Mouse (Mus musculus) C2C12 (cell line): ENCODE results near the gene Sned1. TPM values are rescaled to one million over a fixed set of nuclear protein-coding genes. Genes with fewer than 3 reads are reported as not detected.

Experiments
- H3K27me3 ChIP-seq: one replicate; pipeline ENCODE4 v1.6.1; 2011; ENCODE audit not compliant: control insufficient read depth, insufficient read depth, insufficient read length
- H3K36me3 ChIP-seq: one replicate; pipeline ENCODE4 v1.6.1; 2011; ENCODE audit not compliant: control insufficient read depth, insufficient read depth
- H3K4me3 ChIP-seq: one replicate; pipeline ENCODE4 v1.5.1; 2011; ENCODE audit warnings: mild to moderate bottlenecking, control low read depth; ENCODE audit not compliant: poor library complexity, insufficient read depth, severe bottlenecking
- H3K79me2 ChIP-seq: one replicate; pipeline ENCODE4 v1.6.1; 2011; ENCODE audit not compliant: control insufficient read depth, insufficient read depth
- H3K79me3 ChIP-seq: one replicate; pipeline ENCODE4 v1.6.1; 2011; ENCODE audit warnings: low read depth, control low read depth
- H3ac ChIP-seq: one replicate; pipeline ENCODE3; 2011; ENCODE audit warnings: low read depth; ENCODE audit not compliant: control insufficient read depth, insufficient read length
- CEBPB ChIP-seq: IDR thresholded peaks from one replicate; pipeline ENCODE4 v1.6.1; 2011; ENCODE audit warnings: low read depth, mild to moderate bottlenecking, control low read depth, moderate library complexity
- CTCF ChIP-seq: IDR thresholded peaks from one replicate; pipeline ENCODE4 v1.5.1; 2011; ENCODE audit not compliant: control insufficient read depth, insufficient read depth, insufficient read length
- FOSL1 ChIP-seq: IDR thresholded peaks from one replicate; pipeline ENCODE4 v1.8.0; 2011; ENCODE audit warnings: mild to moderate bottlenecking, low read length; ENCODE audit not compliant: poor library complexity, insufficient read depth, severe bottlenecking
- MAX ChIP-seq: IDR thresholded peaks from one replicate; pipeline ENCODE4 v1.6.1; 2011; ENCODE audit warnings: mild to moderate bottlenecking, control low read depth
- MYOD1 ChIP-seq: IDR thresholded peaks from one replicate; pipeline ENCODE4 v1.6.1; 2011; ENCODE audit warnings: low read depth; ENCODE audit not compliant: control insufficient read depth, insufficient read length
- MYOG ChIP-seq: IDR thresholded peaks from one replicate; pipeline ENCODE4 v1.6.1; 2011; ENCODE audit not compliant: control insufficient read depth, insufficient read length; ENCODE audit errors: extremely low read depth
- USF1 ChIP-seq: IDR thresholded peaks from one replicate; pipeline ENCODE4 v1.6.1; 2011; ENCODE audit warnings: low read depth, mild to moderate bottlenecking, control low read depth, moderate library complexity
- polyA plus RNA-seq: library from polyadenylated mRNA; unstranded; fragments of >200 nt; fragmentation: generic; extraction: Trizol; gene quantifications from one replicate; pipeline ENCODE4 v1.2.1, GENCODE M21; 2012; ENCODE audit warnings: missing spikeins

Gene Sned1
- polyA plus RNA-seq, 1 experiment, result 0.18 TPM

DNA sequence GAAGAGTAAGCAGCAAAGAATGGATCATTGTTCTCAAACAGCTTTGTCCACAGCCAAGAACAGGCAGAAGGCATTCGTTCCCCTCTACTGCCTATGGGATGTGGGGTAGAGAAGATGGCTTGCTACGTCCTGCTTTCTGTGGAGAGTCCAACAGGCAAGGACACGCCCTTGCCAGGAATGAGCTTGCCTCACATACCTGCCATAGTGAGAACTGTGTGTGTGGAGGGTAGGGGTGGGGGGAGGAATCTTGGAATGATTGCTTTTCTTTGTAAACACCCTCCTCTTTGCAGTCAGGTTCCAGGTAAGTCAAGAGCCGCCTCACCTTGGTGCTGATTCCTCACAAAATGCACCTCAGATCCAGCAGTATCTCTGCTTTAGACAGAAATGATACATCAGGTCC, 64.2 kb downstream of the Sned1 start:
- Histone ChIP-seq H3K4me3 (no peak overlapping the region), H3K79me2 (peaks cover 10% of the 10 kb centered on the region), H3K36me3 (peaks cover 28% of the 10 kb centered on the region), H3K79me3 (peaks cover 6% of the 10 kb centered on the region), H3ac (no peak overlapping the region), H3K27me3 (no peaks in the 10 kb centered on the region)
- TF ChIP-seq FOSL1, result no peak
- TF ChIP-seq MYOD1, result no peak
- TF ChIP-seq CTCF, result no peak
- TF ChIP-seq CEBPB, result no peak
- no peak for TF ChIP-seq MYOG
- no peak for TF ChIP-seq USF1
- no peak for TF ChIP-seq MAX

DNA sequence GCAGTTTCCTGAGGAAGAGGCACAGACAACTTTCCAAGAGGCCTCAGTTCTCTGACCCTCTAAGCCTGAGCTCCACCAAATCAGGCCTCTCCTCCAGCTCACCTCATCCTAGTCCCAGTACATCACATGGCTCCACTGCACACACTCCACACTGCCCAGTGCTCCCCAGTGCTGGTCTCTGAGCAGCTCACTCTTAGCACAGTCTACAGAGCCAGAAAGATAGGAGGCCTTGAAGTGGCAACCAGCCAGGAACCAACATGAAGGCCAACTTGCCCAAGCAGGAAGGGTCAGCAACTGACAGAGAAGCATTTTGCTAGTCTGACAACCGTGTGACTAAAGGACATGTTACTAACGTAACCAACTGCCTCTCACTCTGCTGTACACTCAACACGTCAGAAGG, 64.9 kb downstream of the Sned1 start:
- no peaks in the 10 kb centered on the region for H3K27me3 ChIP-seq
- peaks cover 18% of the 10 kb centered on the region for H3K79me2 ChIP-seq
- H3ac ChIP-seq, result no peak overlapping the region
- peaks cover 28% of the 10 kb centered on the region for H3K36me3 ChIP-seq
- TF ChIP-seq CTCF (no peak), MYOD1 (no peak), USF1 (no peak), MAX (no peak), CEBPB (no peak), FOSL1 (no peak), MYOG (no peak)
- peaks cover 7% of the 10 kb centered on the region for H3K79me3 ChIP-seq
- no peak overlapping the region for H3K4me3 ChIP-seq

DNA sequence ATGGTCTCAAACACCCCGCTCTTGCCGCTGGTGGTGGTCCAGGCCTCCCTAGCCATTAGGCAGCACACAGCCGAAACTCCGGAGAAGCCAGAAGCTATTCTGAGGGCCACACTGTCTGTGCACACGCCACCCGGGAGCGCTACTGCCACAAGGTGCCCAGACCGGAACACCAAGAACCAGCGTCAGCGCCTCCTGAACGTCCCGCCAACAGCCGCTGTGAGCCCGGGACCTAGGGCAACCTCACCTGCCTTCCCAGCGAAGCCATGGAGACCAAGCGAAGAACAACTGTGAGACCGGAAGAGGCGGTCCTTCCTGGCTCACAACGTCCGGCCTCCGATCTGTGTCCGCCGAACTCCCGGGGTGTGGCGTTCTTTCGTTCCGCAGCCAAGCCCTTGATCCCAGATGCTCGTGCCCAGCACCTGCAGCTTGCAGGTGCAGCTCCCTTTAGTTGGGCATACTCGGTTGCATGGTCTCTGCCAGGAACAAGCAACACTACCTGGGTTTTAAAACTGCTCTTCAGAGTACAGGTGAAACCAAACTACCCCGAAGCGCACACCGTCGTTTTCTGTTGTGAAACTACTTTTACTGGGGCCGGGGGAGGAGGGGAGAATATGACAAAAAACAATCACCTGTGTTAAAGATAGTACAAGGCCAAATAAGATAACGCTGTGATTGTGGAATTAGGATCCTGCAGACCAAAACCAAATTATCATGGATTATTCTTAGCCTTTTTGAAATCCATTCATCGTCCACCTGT, 70.1 kb downstream of the Sned1 start, which contains the start of gene Mterf4:
TSS of gene Mterf4 (minus strand) at position 335 of the 757 bp plus-strand sequence.
- H3ac ChIP-seq, result peak within 1 kb of the TSS; percentile 100
- H3K79me2 ChIP-seq, result peaks cover 20% of the 10 kb centered on the region
- peaks cover 18% of the 10 kb centered on the region for H3K36me3 ChIP-seq
- no peaks in the 10 kb centered on the region for H3K27me3 ChIP-seq
- H3K4me3 ChIP-seq, result peak within 1 kb of the TSS; percentile 92
- no peak for TF ChIP-seq CTCF
- TF ChIP-seq FOSL1, result no peak
- TF ChIP-seq MYOD1, result peak; percentile 2
- H3K79me3 ChIP-seq, result peaks cover 7% of the 10 kb centered on the region

DNA sequence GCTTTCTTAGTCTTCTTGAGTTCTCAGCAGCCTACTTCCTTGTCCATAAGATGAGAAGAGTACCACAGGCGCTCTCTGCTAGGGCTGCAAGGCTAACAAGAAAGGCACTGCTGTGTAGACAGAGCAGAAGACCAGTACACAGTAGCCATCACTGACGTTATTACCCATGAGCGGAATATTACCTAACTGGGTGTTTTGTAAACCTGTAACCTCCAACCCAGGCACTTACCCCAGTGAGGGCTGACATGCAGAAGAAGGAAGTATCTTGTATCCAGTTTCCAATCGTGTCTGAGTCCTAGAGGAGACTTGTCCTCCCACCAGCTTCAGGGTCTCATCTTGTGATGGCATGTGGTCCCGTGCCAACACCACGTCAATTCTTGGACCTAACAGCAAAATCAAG, 88.3 kb downstream of the Sned1 start:
- no peaks in the 10 kb centered on the region for H3K27me3 ChIP-seq
- no peak overlapping the region for H3ac ChIP-seq
- peaks cover 30% of the 10 kb centered on the region for H3K36me3 ChIP-seq
- no peaks in the 10 kb centered on the region for H3K79me2 ChIP-seq
- no peak overlapping the region for H3K4me3 ChIP-seq
- no peak for TF ChIP-seq MYOG
- TF ChIP-seq MAX, result no peak
- no peak for TF ChIP-seq MYOD1
- no peak for TF ChIP-seq USF1
- no peak for TF ChIP-seq FOSL1
- no peak for TF ChIP-seq CTCF
- TF ChIP-seq CEBPB, result no peak
- no peaks in the 10 kb centered on the region for H3K79me3 ChIP-seq

DNA sequence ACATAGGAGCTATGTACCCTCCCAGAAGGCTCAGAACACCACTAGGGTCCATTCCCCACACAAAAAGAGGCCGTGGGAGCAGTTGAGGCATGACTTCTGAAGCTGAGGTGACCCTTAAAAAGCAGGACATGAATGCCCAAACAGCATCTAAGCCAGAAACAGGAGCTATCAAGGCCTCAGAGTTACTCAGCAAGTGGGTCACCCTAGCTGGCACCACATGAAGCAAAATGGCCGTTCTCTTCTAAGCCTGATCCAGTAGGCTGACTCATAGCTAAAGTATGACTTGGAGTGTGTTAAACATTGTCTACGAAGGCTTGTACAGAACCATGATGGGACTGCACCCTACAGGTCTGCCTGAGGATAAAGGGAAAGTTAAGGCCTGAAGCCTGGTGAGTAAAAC, 90.8 kb downstream of the Sned1 start:
- H3ac ChIP-seq, result no peak overlapping the region
- peaks cover 45% of the 10 kb centered on the region for H3K36me3 ChIP-seq
- no peak for TF ChIP-seq MAX
- no peaks in the 10 kb centered on the region for H3K79me2 ChIP-seq
- H3K79me3 ChIP-seq, result no peaks in the 10 kb centered on the region
- no peaks in the 10 kb centered on the region for H3K27me3 ChIP-seq
- no peak overlapping the region for H3K4me3 ChIP-seq

DNA sequence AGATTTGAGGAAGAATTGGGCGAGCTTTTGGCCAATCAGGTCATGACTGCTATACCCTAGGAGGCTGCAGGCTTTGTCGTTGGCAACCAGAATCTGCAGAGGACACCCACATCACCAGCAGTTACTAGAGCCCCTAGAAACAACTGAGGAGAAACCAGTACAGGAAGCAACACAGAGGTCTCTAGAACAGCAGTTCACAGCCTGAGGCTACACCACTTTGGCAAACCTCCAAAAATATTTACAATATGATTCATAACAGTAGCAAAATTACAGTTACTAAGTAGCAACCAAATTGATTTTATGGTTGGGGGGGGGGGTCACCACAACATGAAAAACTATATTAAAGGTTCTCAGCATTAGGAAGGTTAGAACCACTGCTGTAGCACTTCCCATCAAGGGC, 99.0 kb downstream of the Sned1 start:
- Histone ChIP-seq H3ac (no peak overlapping the region), H3K4me3 (no peak overlapping the region), H3K79me2 (peaks cover 10% of the 10 kb centered on the region), H3K79me3 (no peaks in the 10 kb centered on the region), H3K27me3 (no peaks in the 10 kb centered on the region), H3K36me3 (peaks cover 21% of the 10 kb centered on the region)
- TF ChIP-seq CTCF, result no peak
- no peak for TF ChIP-seq MAX
